Mouse (Mus musculus) cortical plate, adult 2 months (tissue): Measurements from ENCODE around the gene Itpr2.

ENCODE experiments used
- CTCF ChIP-seq: fragments of 200-500 bp; IDR thresholded peaks from 2 replicates; pipeline ENCODE4 v1.5.1; 2011; ENCODE audit warnings: mild to moderate bottlenecking, control low read depth, low read length; ENCODE audit not compliant: insufficient read depth; ENCODE audit errors: extremely low read depth
- POLR2A ChIP-seq: fragments of 200-500 bp; IDR thresholded peaks from 2 replicates; pipeline ENCODE4 v1.6.1; 2011; ENCODE audit warnings: mild to moderate bottlenecking, low read length, control low read depth; ENCODE audit not compliant: insufficient read depth; ENCODE audit errors: extremely low read depth

- TF ChIP-seq CTCF, result no peak
- TF ChIP-seq POLR2A, result no peak
These were observed 85.6 kb downstream of the Itpr2 start for GRCm38 (mm10) chr6:146416461-146416860.
